Mouse (Mus musculus) adrenal gland, postnatal 4 days (tissue): ENCODE results near the gene Olfr945. TPM values are rescaled to one million over a fixed set of nuclear protein-coding genes. Genes with fewer than 3 reads are reported as not detected.

ENCODE experiments used
- DNase-seq, 2 experiments: peaks; one replicate each; pipeline ENCODE4 v3.0.0; 2021 to 2022; ENCODE audit warnings: low spot score in 2 of 2, mixed read lengths in 2 of 2
- long read RNA-seq, 2 experiments: library from polyadenylated mRNA; stranded (forward); transcript quantifications; one replicate each; pipeline ENCODE4 v2.0.0; 2021
- total RNA-seq, 2 experiments: library from RNA; stranded (reverse); gene quantifications; 2 replicates each; pipeline ENCODE4 v1.2.3; 2021

Gene Olfr945
- not detected for total RNA-seq
- long read RNA-seq, experiment 1: 0 reads
- long read RNA-seq, experiment 2: 0 reads

DNA sequence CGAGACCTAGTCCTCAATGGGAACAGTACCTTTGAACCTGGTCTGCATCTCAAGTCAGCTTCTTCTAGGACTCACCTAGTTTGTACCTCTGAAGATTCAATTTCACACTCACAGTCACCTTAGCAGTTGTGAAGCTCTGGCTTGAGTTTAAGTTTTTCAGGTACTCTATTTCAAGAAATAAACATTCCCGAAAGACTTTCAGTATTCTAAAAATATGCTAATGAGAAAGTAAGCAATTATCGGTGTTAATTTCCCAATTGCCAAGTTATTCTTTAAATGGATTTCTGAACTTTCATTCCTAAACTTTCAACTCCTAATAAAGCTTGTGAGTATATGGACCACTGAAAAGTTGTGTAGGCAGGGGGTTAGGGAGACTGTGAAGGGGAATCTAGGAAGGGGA lies at the start of gene Olfr945:
Gene Olfr945, minus strand, starts transcription at position 101 of the 400 bp plus-strand sequence.
- DNase-seq: no peak

DNA sequence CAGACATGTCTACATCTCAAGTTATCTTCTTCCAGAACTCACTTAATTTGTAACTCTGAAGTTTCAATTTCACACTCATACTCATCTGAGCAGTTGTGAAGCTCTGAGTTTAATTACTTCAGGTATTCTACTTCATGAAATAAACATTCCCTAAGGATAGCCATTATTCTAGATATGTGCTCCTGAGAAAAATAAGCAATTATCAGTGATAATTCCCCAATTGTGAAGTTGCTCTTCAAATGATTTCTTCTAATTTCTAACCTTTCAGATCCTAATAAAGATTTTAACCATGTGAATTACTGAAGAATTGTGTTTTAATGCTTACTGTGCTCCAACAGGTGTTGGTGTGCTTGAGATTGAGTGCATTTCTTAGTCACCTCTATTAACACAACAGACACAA lies 49.3 kb upstream of the Olfr945 start, which contains the start of gene Olfr948:
Gene Olfr948, minus strand, starts transcription at position 101 of the 400 bp plus-strand sequence.
- no peak for DNase-seq

DNA sequence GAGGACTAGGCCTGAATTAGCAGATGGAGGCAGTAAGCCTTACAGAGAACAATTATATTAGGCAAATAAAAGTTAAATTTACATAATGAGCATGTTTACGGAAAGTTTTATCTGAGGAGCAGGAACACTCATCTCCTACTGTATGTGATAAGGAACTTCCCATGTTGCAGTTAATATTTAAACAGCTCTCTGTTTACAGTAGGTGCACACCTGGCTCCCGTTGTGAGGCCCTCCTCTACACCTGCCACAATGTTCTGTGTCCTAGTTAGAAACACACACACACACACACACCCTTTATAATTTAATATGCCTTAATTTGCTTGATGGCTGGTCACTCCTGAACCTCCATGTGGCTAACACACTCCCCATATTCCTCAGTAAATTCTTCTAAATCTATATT lies 10.5 kb upstream of the Olfr945 start:
- no peak for DNase-seq

DNA sequence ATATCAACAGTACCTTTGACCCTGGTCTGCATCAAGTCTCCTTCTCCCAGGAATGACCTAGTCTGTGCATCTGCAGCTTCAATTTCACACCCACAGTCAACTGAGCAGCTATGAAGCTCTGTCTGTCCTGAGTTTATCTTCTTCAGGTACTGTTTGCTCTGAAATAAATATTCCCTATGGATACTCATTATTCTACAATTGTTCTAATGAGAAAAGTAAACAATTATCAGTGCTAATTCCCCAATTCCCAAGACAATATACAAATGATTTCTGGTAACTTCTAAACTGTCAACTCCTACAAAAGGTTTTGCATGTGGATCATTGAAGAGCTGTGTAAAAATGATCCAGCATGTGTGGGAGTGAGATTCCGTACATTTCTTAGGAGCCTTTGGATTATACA lies 26.7 kb downstream of the Olfr945 start, which contains the start of gene Olfr1537:
Gene Olfr1537, minus strand, starts transcription at position 101 of the 400 bp plus-strand sequence.
- no peak for DNase-seq

Other genes with a start within 250 kb of the Olfr945 start
- not detected for gene Olfr937, start 211.9 kb downstream of the Olfr945 start, total RNA-seq
- not detected for gene Olfr938, start 197.9 kb downstream of the Olfr945 start, total RNA-seq
- gene Olfr27, start 148.7 kb downstream of the Olfr945 start, total RNA-seq: not detected
- gene Olfr943, start 110.5 kb downstream of the Olfr945 start, total RNA-seq: not detected
- gene Olfr944, start 74.9 kb downstream of the Olfr945 start, total RNA-seq: not detected
- gene Olfr1537, start 26.8 kb downstream of the Olfr945 start, total RNA-seq: not detected
- not detected for gene Olfr948, start 49.2 kb upstream of the Olfr945 start, total RNA-seq
- not detected for gene Olfr951, start 110.6 kb upstream of the Olfr945 start, total RNA-seq
- not detected for gene Olfr952, start 150.3 kb upstream of the Olfr945 start, total RNA-seq
- not detected for gene Olfr954, start 179.9 kb upstream of the Olfr945 start, total RNA-seq
- gene Olfr955, start 195.1 kb upstream of the Olfr945 start, total RNA-seq: not detected
- not detected for gene Olfr44, start 217.2 kb upstream of the Olfr945 start, total RNA-seq
- not detected for gene Olfr957, start 239.0 kb upstream of the Olfr945 start, total RNA-seq